Mouse (Mus musculus) midbrain, embryonic 15.5 days (tissue): ENCODE results near the gene Ada. TPM values are rescaled to one million over a fixed set of nuclear protein-coding genes. Genes with fewer than 3 reads are reported as not detected.

ENCODE experiments used
- ATAC-seq: fragments of 200-750 bp; cut with Nextera tagmentation; replicated peaks from 2 replicates; pipeline ENCODE4 v1.8.0; 2017; ENCODE audit warnings: moderate TSS enrichment
- H3K27ac ChIP-seq: fragments of 300-500 bp; sonication (generic); 2 replicates; pipeline ENCODE4 v1.5.1; 2015; ENCODE audit warnings: mild to moderate bottlenecking, inconsistent platforms
- H3K27me3 ChIP-seq: fragments of 300-500 bp; sonication (generic); replicated peaks from 2 replicates; pipeline ENCODE4 v1.6.1; 2015; ENCODE audit warnings: inconsistent platforms
- H3K36me3 ChIP-seq: fragments of 300-500 bp; sonication (generic); replicated peaks from 2 replicates; pipeline ENCODE4 v1.6.1; 2015; ENCODE audit warnings: inconsistent platforms
- H3K4me1 ChIP-seq: fragments of 300-500 bp; sonication (generic); 2 replicates; pipeline ENCODE4 v1.6.1; 2015; ENCODE audit warnings: inconsistent platforms
- H3K4me2 ChIP-seq: fragments of 300-500 bp; sonication (generic); 2 replicates; pipeline ENCODE4 v1.6.1; 2015; ENCODE audit warnings: inconsistent platforms, mild to moderate bottlenecking, moderate library complexity
- H3K4me3 ChIP-seq: fragments of 300-500 bp; sonication (generic); 2 replicates; pipeline ENCODE4 v1.5.1; 2015; ENCODE audit warnings: mild to moderate bottlenecking, inconsistent platforms
- H3K9ac ChIP-seq: fragments of 300-500 bp; sonication (generic); 2 replicates; pipeline ENCODE4 v1.6.1; 2015; ENCODE audit warnings: mild to moderate bottlenecking, inconsistent platforms
- H3K9me3 ChIP-seq: fragments of 300-500 bp; sonication (generic); 2 replicates; pipeline ENCODE4 v1.6.1; 2016; ENCODE audit warnings: inconsistent platforms
- WGBS: fragments of 180-500 bp; shearing (Covaris S2); methylation state at CpG from one replicate; pipeline ENCODE4 v1.1.7; 2015; ENCODE audit warnings: mixed read lengths; 5-methylcytosine and 5-hydroxymethylcytosine counted together
- polyA plus RNA-seq: library from polyadenylated mRNA; unstranded; fragments of >200 nt; fragmentation: Nextera tagmentation; extraction: Ambion mirVana; gene quantifications from 2 replicates; pipeline ENCODE4 v1.2.1, GENCODE M21; 2015

Gene Ada
- polyA plus RNA-seq, 1 experiment from 2014 or later, result 3.9 TPM

GRCm38 (mm10) chr2:163761402-163761801, 11.4 kb upstream of the Ada start:
- Histone ChIP-seq H3K4me2 (no peak overlapping the region), H3K4me3 (no peak overlapping the region), H3K27me3 (no peaks in the 10 kb centered on the region), H3K36me3 (no peaks in the 10 kb centered on the region), H3K27ac (no peak overlapping the region), H3K4me1 (no peaks in the 10 kb centered on the region), H3K9me3 (no peaks in the 10 kb centered on the region), H3K9ac (no peak overlapping the region)
- 90% methylated on average over 7 of the region's 7 CpGs for WGBS
- ATAC-seq, result no peak

- no peak overlapping the region for H3K4me3 ChIP-seq
- H3K4me1 ChIP-seq, result no peaks in the 10 kb centered on the region
- 87% methylated on average over 6 of the region's 6 CpGs for WGBS
- H3K9me3 ChIP-seq, result no peaks in the 10 kb centered on the region
- H3K27me3 ChIP-seq, result no peaks in the 10 kb centered on the region
- H3K36me3 ChIP-seq, result no peaks in the 10 kb centered on the region
- H3K4me2 ChIP-seq, result no peak overlapping the region
- no peak overlapping the region for H3K9ac ChIP-seq
- no peak for ATAC-seq
- no peak overlapping the region for H3K27ac ChIP-seq
Measured at GRCm38 (mm10) chr2:163760589-163760988, 10.6 kb upstream of the Ada start.

GRCm38 (mm10) chr2:163758146-163758545, 8.1 kb upstream of the Ada start:
- Histone ChIP-seq H3K4me1 (no peaks in the 10 kb centered on the region), H3K9me3 (no peaks in the 10 kb centered on the region), H3K27me3 (no peaks in the 10 kb centered on the region), H3K4me2 (no peak overlapping the region), H3K9ac (no peak overlapping the region), H3K4me3 (no peak overlapping the region), H3K27ac (no peak overlapping the region), H3K36me3 (no peaks in the 10 kb centered on the region)
- ATAC-seq, result no peak
- WGBS, result 86% methylated on average over 2 of the region's 2 CpGs

GRCm38 (mm10) chr2:163756723-163757122, 6.7 kb upstream of the Ada start:
- ATAC-seq, result no peak
- 19% methylated on average over 2 of the region's 2 CpGs for WGBS
- Histone ChIP-seq H3K9me3 (no peaks in the 10 kb centered on the region), H3K27ac (no peak overlapping the region), H3K4me3 (no peak overlapping the region), H3K4me1 (no peaks in the 10 kb centered on the region), H3K36me3 (no peaks in the 10 kb centered on the region), H3K9ac (no peak overlapping the region), H3K4me2 (no peak overlapping the region), H3K27me3 (no peaks in the 10 kb centered on the region)

- Histone ChIP-seq H3K9me3 (no peaks in the 10 kb centered on the region), H3K4me2 (no peak overlapping the region), H3K9ac (no peak overlapping the region), H3K36me3 (no peaks in the 10 kb centered on the region), H3K4me1 (peaks cover 11% of the 10 kb centered on the region), H3K4me3 (no peak overlapping the region), H3K27ac (no peak overlapping the region), H3K27me3 (no peaks in the 10 kb centered on the region)
- WGBS, result 81% methylated on average over 5 of the region's 5 CpGs
- no peak for ATAC-seq
Measured at GRCm38 (mm10) chr2:163754228-163754627, 4.2 kb upstream of the Ada start.

GRCm38 (mm10) chr2:163744801-163745570, 5.1 kb downstream of the Ada start:
- WGBS, result 88% methylated on average over 10 of the region's 10 CpGs
- Histone ChIP-seq H3K4me3 (no peak overlapping the region), H3K9ac (no peak overlapping the region), H3K4me2 (no peak overlapping the region), H3K27ac (no peak overlapping the region), H3K9me3 (no peaks in the 10 kb centered on the region), H3K36me3 (no peaks in the 10 kb centered on the region), H3K4me1 (peaks cover 6% of the 10 kb centered on the region), H3K27me3 (no peaks in the 10 kb centered on the region)
- ATAC-seq, result no peak

- Histone ChIP-seq H3K27me3 (no peaks in the 10 kb centered on the region), H3K4me2 (no peak overlapping the region), H3K4me3 (no peak overlapping the region), H3K4me1 (no peaks in the 10 kb centered on the region), H3K9ac (no peak overlapping the region), H3K9me3 (no peaks in the 10 kb centered on the region), H3K27ac (no peak overlapping the region), H3K36me3 (no peaks in the 10 kb centered on the region)
- ATAC-seq, result no peak
- WGBS, result 81% methylated on average over 6 of the region's 6 CpGs
Measured at GRCm38 (mm10) chr2:163743357-163743756, 6.7 kb downstream of the Ada start.

GRCm38 (mm10) chr2:163742656-163743055, 7.4 kb downstream of the Ada start:
- no peak overlapping the region for H3K4me3 ChIP-seq
- no peaks in the 10 kb centered on the region for H3K36me3 ChIP-seq
- no peak overlapping the region for H3K4me2 ChIP-seq
- no peaks in the 10 kb centered on the region for H3K27me3 ChIP-seq
- no peak for ATAC-seq
- no peak overlapping the region for H3K9ac ChIP-seq
- WGBS, result 68% methylated on average over 5 of the region's 5 CpGs
- H3K4me1 ChIP-seq, result no peaks in the 10 kb centered on the region
- H3K9me3 ChIP-seq, result no peaks in the 10 kb centered on the region
- no peak overlapping the region for H3K27ac ChIP-seq

- Histone ChIP-seq H3K4me1 (no peaks in the 10 kb centered on the region), H3K9me3 (no peaks in the 10 kb centered on the region), H3K27me3 (no peaks in the 10 kb centered on the region), H3K4me3 (no peak overlapping the region), H3K36me3 (no peaks in the 10 kb centered on the region), H3K27ac (no peak overlapping the region), H3K4me2 (no peak overlapping the region), H3K9ac (no peak overlapping the region)
- WGBS, result 67% methylated on average over 6 of the region's 6 CpGs
- ATAC-seq, result no peak
Measured at GRCm38 (mm10) chr2:163735980-163736379, 14.1 kb downstream of the Ada start.

GRCm38 (mm10) chr2:163735163-163735562, 14.9 kb downstream of the Ada start:
- no peak overlapping the region for H3K27ac ChIP-seq
- no peaks in the 10 kb centered on the region for H3K9me3 ChIP-seq
- WGBS, result 93% methylated on average over 9 of the region's 9 CpGs
- H3K9ac ChIP-seq, result no peak overlapping the region
- H3K27me3 ChIP-seq, result no peaks in the 10 kb centered on the region
- H3K4me1 ChIP-seq, result no peaks in the 10 kb centered on the region
- H3K4me3 ChIP-seq, result no peak overlapping the region
- ATAC-seq, result no peak
- H3K4me2 ChIP-seq, result no peak overlapping the region
- no peaks in the 10 kb centered on the region for H3K36me3 ChIP-seq

GRCm38 (mm10) chr2:163732021-163732420, 18.0 kb downstream of the Ada start:
- Histone ChIP-seq H3K4me3 (no peak overlapping the region), H3K36me3 (no peaks in the 10 kb centered on the region), H3K9ac (no peak overlapping the region), H3K4me1 (no peaks in the 10 kb centered on the region), H3K9me3 (no peaks in the 10 kb centered on the region), H3K4me2 (no peak overlapping the region), H3K27ac (no peak overlapping the region), H3K27me3 (no peaks in the 10 kb centered on the region)
- no peak for ATAC-seq
- 90% methylated on average over 11 of the region's 11 CpGs for WGBS

- no peak overlapping the region for H3K4me2 ChIP-seq
Measured at GRCm38 (mm10) chr2:163728300-163728699, 21.7 kb downstream of the Ada start.

GRCm38 (mm10) chr2:163726766-163727393, 23.2 kb downstream of the Ada start:
- no peaks in the 10 kb centered on the region for H3K9me3 ChIP-seq
- H3K36me3 ChIP-seq, result no peaks in the 10 kb centered on the region
- H3K27ac ChIP-seq, result no peak overlapping the region
- no peaks in the 10 kb centered on the region for H3K27me3 ChIP-seq
- H3K4me2 ChIP-seq, result no peak overlapping the region
- no peak overlapping the region for H3K4me3 ChIP-seq
- peaks cover 7% of the 10 kb centered on the region for H3K4me1 ChIP-seq
- no peak overlapping the region for H3K9ac ChIP-seq
- no peak for ATAC-seq
- WGBS, result 77% methylated on average over 5 of the region's 5 CpGs

More at GRCm38 (mm10) chr2:163728300-163728699, 21.7 kb downstream of the Ada start:
- no peak overlapping the region for H3K27ac ChIP-seq
- ATAC-seq, result no peak
- H3K9ac ChIP-seq, result no peak overlapping the region
- no peaks in the 10 kb centered on the region for H3K9me3 ChIP-seq
- no peak overlapping the region for H3K4me3 ChIP-seq
- H3K4me1 ChIP-seq, result no peaks in the 10 kb centered on the region
- H3K36me3 ChIP-seq, result no peaks in the 10 kb centered on the region
- H3K27me3 ChIP-seq, result no peaks in the 10 kb centered on the region
- 90% methylated on average over 4 of the region's 4 CpGs for WGBS
